Mouse (Mus musculus) MEL (cell line): ENCODE data around the gene Mturn. TPM values are rescaled to one million over a fixed set of nuclear protein-coding genes. Genes with fewer than 3 reads are reported as not detected.

Experiments
- DNase-seq: peaks from one replicate; pipeline ENCODE4 v3.0.0; 2011; ENCODE audit warnings: low read depth, low spot score
- H3K27ac ChIP-seq: 2 replicates; pipeline ENCODE4 v1.5.1; 2012; ENCODE audit warnings: low read depth, mild to moderate bottlenecking, control low read depth, low read length, moderate library complexity; ENCODE audit not compliant: control insufficient read depth
- H3K27me3 ChIP-seq, 2 experiments: fragments of 150-350 bp in 1 of 2; sonication (generic) in 1 of 2; 2 replicates each; pipeline ENCODE4 v1.6.1; 2012; ENCODE audit warnings: low read length in 2 of 2, mild to moderate bottlenecking in 2 of 2, improper control_type of control experiment in 1 of 2, moderate library complexity in 1 of 2; ENCODE audit not compliant: insufficient read depth in 2 of 2, control insufficient read depth in 1 of 2
- H3K36me3 ChIP-seq, 2 experiments: 2 replicates each; pipeline ENCODE4 v1.6.1; 2012 to 2014; ENCODE audit warnings: low read length in 2 of 2, improper control_type of control experiment in 1 of 2, inconsistent platforms in 1 of 2, mild to moderate bottlenecking in 1 of 2; ENCODE audit not compliant: insufficient read depth in 2 of 2, control insufficient read depth in 1 of 2
- H3K4me1 ChIP-seq, 2 experiments: fragments of 150-350 bp in 1 of 2; sonication (generic) in 1 of 2; 2 replicates each; pipeline ENCODE4 v1.6.1; 2012; ENCODE audit warnings: low read length in 2 of 2, improper control_type of control experiment in 1 of 2, mild to moderate bottlenecking in 1 of 2; ENCODE audit not compliant: insufficient read depth in 2 of 2, control insufficient read depth in 1 of 2
- H3K4me3 ChIP-seq, 2 experiments: fragments of 150-350 bp in 1 of 2; sonication (generic) in 1 of 2; 2 replicates each; pipeline ENCODE4 v1.5.1; 2012; ENCODE audit warnings: low read depth in 2 of 2, low read length in 2 of 2, mild to moderate bottlenecking in 2 of 2, moderate library complexity in 2 of 2, control low read depth in 1 of 2, improper control_type of control experiment in 1 of 2; ENCODE audit not compliant: control insufficient read depth in 1 of 2, insufficient read depth in 1 of 2
- H3K79me2 ChIP-seq: 2 replicates; pipeline ENCODE4 v1.6.1; 2012; ENCODE audit warnings: mild to moderate bottlenecking, low read length, moderate library complexity; ENCODE audit not compliant: control insufficient read depth, poor library complexity, insufficient read depth
- H3K9ac ChIP-seq: 2 replicates; pipeline ENCODE4 v1.6.1; 2012; ENCODE audit warnings: low read depth, mild to moderate bottlenecking, control low read depth, low read length, moderate library complexity; ENCODE audit not compliant: control insufficient read depth, poor library complexity, severe bottlenecking
- H3K9me3 ChIP-seq: fragments of 150-350 bp; sonication (generic); replicated peaks from 2 replicates; pipeline ENCODE4 v1.6.1; 2012; ENCODE audit warnings: mild to moderate bottlenecking, low read length, improper control_type of control experiment, moderate library complexity; ENCODE audit not compliant: insufficient read depth
- CHD2 ChIP-seq: IDR thresholded peaks from 2 replicates; pipeline ENCODE4 v1.6.1; 2011; ENCODE audit warnings: low read length, improper control_type of control experiment
- ELF1 ChIP-seq: IDR thresholded peaks from 2 replicates; pipeline ENCODE4 v1.6.1; 2014; ENCODE audit warnings: low read depth, mild to moderate bottlenecking, inconsistent platforms, low read length, improper control_type of control experiment, moderate library complexity
- EP300 ChIP-seq, 2 experiments: IDR thresholded peaks; 2 replicates each; pipeline ENCODE4 v1.6.1; 2011; ENCODE audit warnings: improper control_type of control experiment in 2 of 2, low read length in 2 of 2, low read depth in 1 of 2, mild to moderate bottlenecking in 1 of 2
- ETS1 ChIP-seq: IDR thresholded peaks from 2 replicates; pipeline ENCODE4 v1.6.1; 2012; ENCODE audit warnings: low read depth, mild to moderate bottlenecking, inconsistent platforms, low read length, improper control_type of control experiment, moderate library complexity
- GABPA ChIP-seq: IDR thresholded peaks from 2 replicates; pipeline ENCODE4 v1.6.1; 2012; ENCODE audit warnings: low read depth, mild to moderate bottlenecking, inconsistent platforms, low read length, improper control_type of control experiment, moderate library complexity
- GATA1 ChIP-seq: IDR thresholded peaks from 2 replicates; pipeline ENCODE4 v1.6.1; 2011; ENCODE audit warnings: low read depth, low read length, improper control_type of control experiment
- HCFC1 ChIP-seq: IDR thresholded peaks from 2 replicates; pipeline ENCODE4 v1.6.1; 2012; ENCODE audit warnings: low read depth, mild to moderate bottlenecking, inconsistent platforms, low read length, improper control_type of control experiment, moderate library complexity
- MAX ChIP-seq: IDR thresholded peaks from 2 replicates; pipeline ENCODE4 v1.6.1; 2011; ENCODE audit warnings: low read length, improper control_type of control experiment
- MXI1 ChIP-seq: IDR thresholded peaks from 2 replicates; pipeline ENCODE4 v1.6.1; 2011; ENCODE audit warnings: mild to moderate bottlenecking, low read depth, low read length, improper control_type of control experiment
- MYB ChIP-seq: IDR thresholded peaks from 2 replicates; pipeline ENCODE4 v1.6.1; 2011; ENCODE audit warnings: mild to moderate bottlenecking, low read depth, low read length, improper control_type of control experiment
- MYC ChIP-seq: IDR thresholded peaks from 2 replicates; pipeline ENCODE4 v1.6.1; 2011; ENCODE audit warnings: low read depth, mild to moderate bottlenecking, low read length, improper control_type of control experiment, moderate library complexity
- NELFE ChIP-seq: IDR thresholded peaks from 2 replicates; pipeline ENCODE4 v1.6.1; 2011; ENCODE audit warnings: low read depth, low read length, improper control_type of control experiment
- NRF1 ChIP-seq: IDR thresholded peaks from 2 replicates; pipeline ENCODE4 v1.6.1; 2014; ENCODE audit warnings: low read depth, mild to moderate bottlenecking, inconsistent platforms, low read length, improper control_type of control experiment, moderate library complexity; ENCODE audit not compliant: poor library complexity, insufficient read depth, severe bottlenecking
- POLR2AphosphoS2 ChIP-seq: IDR thresholded peaks from 2 replicates; pipeline ENCODE4 v1.6.1; 2011; ENCODE audit warnings: low read length, improper control_type of control experiment
- SIN3A ChIP-seq: IDR thresholded peaks from 2 replicates; pipeline ENCODE4 v1.6.1; 2012; ENCODE audit warnings: low read length, improper control_type of control experiment, inconsistent platforms
- TCF12 ChIP-seq: IDR thresholded peaks from 2 replicates; pipeline ENCODE4 v1.6.1; 2014; ENCODE audit warnings: low read depth, mild to moderate bottlenecking, inconsistent platforms, low read length, improper control_type of control experiment, moderate library complexity
- UBTF ChIP-seq: IDR thresholded peaks from 2 replicates; pipeline ENCODE4 v1.6.1; 2012; ENCODE audit warnings: low read depth, mild to moderate bottlenecking, inconsistent platforms, low read length, improper control_type of control experiment, moderate library complexity, borderline replicate concordance; ENCODE audit not compliant: insufficient read depth
- USF1 ChIP-seq: IDR thresholded peaks from 2 replicates; pipeline ENCODE4 v1.6.1; 2014; ENCODE audit warnings: low read depth, mild to moderate bottlenecking, inconsistent platforms, low read length, improper control_type of control experiment, moderate library complexity
- USF2 ChIP-seq, 2 experiments: IDR thresholded peaks; 2 replicates each; pipeline ENCODE4 v1.6.1; 2011 to 2012; ENCODE audit warnings: improper control_type of control experiment in 2 of 2, low read length in 2 of 2, borderline replicate concordance in 1 of 2, inconsistent platforms in 1 of 2, low read depth in 1 of 2, mild to moderate bottlenecking in 1 of 2; ENCODE audit not compliant: insufficient read depth in 1 of 2
- ZC3H11A ChIP-seq: IDR thresholded peaks from 2 replicates; pipeline ENCODE4 v1.6.1; 2012; ENCODE audit warnings: low read depth, mild to moderate bottlenecking, inconsistent platforms, low read length, improper control_type of control experiment
- ZMIZ1 ChIP-seq: IDR thresholded peaks from 2 replicates; pipeline ENCODE4 v1.6.1; 2012; ENCODE audit warnings: low read depth, mild to moderate bottlenecking, inconsistent platforms, low read length, improper control_type of control experiment, moderate library complexity
- polyA plus RNA-seq, 2 experiments: library from polyadenylated mRNA; stranded (reverse) in 1 of 2; unstranded in 1 of 2; fragments of >175 nt in 1 of 2; fragments of >200 nt in 1 of 2; gene quantifications; 2 replicates each; pipeline versions ENCODE4 v1.2.1 to v1.2.4; 2012; ENCODE audit warnings: low replicate concordance in 2 of 2, low read depth in 1 of 2; ENCODE audit not compliant: insufficient read length in 2 of 2, insufficient read depth in 1 of 2, missing spikeins in 1 of 2
- total RNA-seq: library from RNA; depleted of rRNA; stranded (reverse); fragments of 300-350 nt; gene quantifications from 2 replicates; pipeline ENCODE4 v1.2.3, GENCODE M21; 2012; rRNA removed

Mturn gene
- 0.26 and 0.31 TPM in 2 replicates for total RNA-seq
- 1 to 10 TPM in 1 of 2 experiments, not detected in 1; 1.1 TPM for polyA plus RNA-seq

- no peaks in the 10 kb centered on the region for H3K79me2 ChIP-seq
- peak within 1 kb of the TSS; percentile 92 for H3K4me3 ChIP-seq
- DNase-seq: peak; percentile 93
- H3K27me3 ChIP-seq: no peaks in the 10 kb centered on the region
- TF ChIP-seq ZC3H11A (no peak), ZMIZ1 (no peak), CHD2 (no peak), MAX (0 out of 2 replicates have a peak, but pooled peaks have one; percentile 41), HCFC1 (0 out of 2 replicates have a peak, but pooled peaks have one; percentile 18), MYC (no peak), TCF12 (no peak), SIN3A (peak; percentile 57), MXI1 (peak; percentile 47; the same call in 1 of the 2 replicates), NRF1 (no peak), UBTF (no peak), USF2 (IDR thresholded peaks at IDR 0.05; ENCODE audit: borderline replicate concordance in 1 of 2, insufficient read depth in 1 of 2, low read depth in 1 of 2, low read length in 2 of 2) (no peak), GABPA (no peak), EP300 (IDR thresholded peaks at IDR 0.05; ENCODE audit: low read depth in 1 of 2, low read length in 2 of 2) (0 out of 4 replicates have a peak, but pooled peaks of 1 of the 2 experiments have one; percentile 10), POLR2AphosphoS2 (no peak), USF1 (no peak), MYB (no peak), NELFE (no peak), ETS1 (0 out of 2 replicates have a peak, but pooled peaks have one; percentile 23), ELF1 (no peak), GATA1 (no peak)
- H3K9me3 ChIP-seq: no peaks in the 10 kb centered on the region
- peaks cover 0 to 12% of the 10 kb centered on the region in 2 experiments; a peak in 2 of 4 replicates for H3K36me3 ChIP-seq
- peaks cover 7 to 22% of the 10 kb centered on the region in 2 experiments for H3K4me1 ChIP-seq
- no peak within 1 kb of the TSS for H3K27ac ChIP-seq
- H3K9ac ChIP-seq: peak within 1 kb of the TSS; percentile 71
Measured at GRCm38 (mm10) chr6:54680891-54681745, at the start of gene Mturn. Gene Mturn (plus strand): TSS chr6:54681624.
